Mouse (Mus musculus) megakaryocyte, adult 5-6 weeks (primary cell): ENCODE data around the gene Unc45a. TPM values are rescaled to one million over a fixed set of nuclear protein-coding genes. Genes with fewer than 3 reads are reported as not detected.

Source experiments
- ATAC-seq: 2 replicates; pipeline ENCODE4 v1.8.0; 2016; ENCODE audit warnings: mild to moderate bottlenecking, inconsistent platforms; ENCODE audit not compliant: poor library complexity, severe bottlenecking
- total RNA-seq, 2 experiments: library from RNA; stranded (forward) in 1 of 2; stranded (reverse) in 1 of 2; fragments of 153-499, 151-499 nt in 1 of 2; fragments of 221-1000, 200-1000 nt in 1 of 2; gene quantifications; 2 replicates each; pipeline versions ENCODE4 v1.2.3 to v1.2.4; 2015 to 2017

The Unc45a gene
- total RNA-seq, 2 experiments from 2014 or later = 4.1 to 7.2 TPM

GRCm38 (mm10) chr7:80368635-80369421 is 28.0 kb upstream of the Unc45a start:
- ATAC-seq = peak; percentile 36

GRCm38 (mm10) chr7:80368009-80368408 is 27.2 kb upstream of the Unc45a start:
- ATAC-seq = no peak

GRCm38 (mm10) chr7:80367232-80367631 is 26.4 kb upstream of the Unc45a start:
- no peak for ATAC-seq

- ATAC-seq = no peak
Observed at GRCm38 (mm10) chr7:80365759-80366158, 25.0 kb upstream of the Unc45a start.

- peak; percentile 59 for ATAC-seq
Observed at GRCm38 (mm10) chr7:80360435-80360834, 19.6 kb upstream of the Unc45a start.

GRCm38 (mm10) chr7:80358039-80358438 is 17.2 kb upstream of the Unc45a start:
- ATAC-seq = no peak

- ATAC-seq = no peak
Observed at GRCm38 (mm10) chr7:80357156-80357555, 16.4 kb upstream of the Unc45a start.

GRCm38 (mm10) chr7:80356351-80356750 is 15.5 kb upstream of the Unc45a start:
- no peak for ATAC-seq

- ATAC-seq = no peak
Observed at GRCm38 (mm10) chr7:80352920-80353319, 12.1 kb upstream of the Unc45a start.

GRCm38 (mm10) chr7:80350808-80351207 is 10.0 kb upstream of the Unc45a start:
- ATAC-seq = no peak

GRCm38 (mm10) chr7:80347670-80348586 is 7.1 kb upstream of the Unc45a start:
- no peak for ATAC-seq

GRCm38 (mm10) chr7:80346830-80347229 is 6.0 kb upstream of the Unc45a start:
- no peak for ATAC-seq

GRCm38 (mm10) chr7:80346173-80346572 is 5.4 kb upstream of the Unc45a start:
- ATAC-seq = no peak

GRCm38 (mm10) chr7:80343270-80344018 is 2.6 kb upstream of the Unc45a start:
- no peak; the same call in 1 of the 2 replicates for ATAC-seq

GRCm38 (mm10) chr7:80342858-80343257 is 2.1 kb upstream of the Unc45a start, which contains the start of gene Hddc3:
Gene Hddc3, plus strand, starts transcription at chr7:80343104.
- ATAC-seq = peak; percentile 65

GRCm38 (mm10) chr7:80341793-80342192 is 988 bp upstream of the Unc45a start:
- no peak for ATAC-seq

GRCm38 (mm10) chr7:80339793-80340628 is 794 bp downstream of the Unc45a start:
- ATAC-seq = peak; percentile 85

GRCm38 (mm10) chr7:80339371-80339770 is 1.4 kb downstream of the Unc45a start:
- no peak for ATAC-seq

GRCm38 (mm10) chr7:80336932-80337331 is 3.9 kb downstream of the Unc45a start:
- ATAC-seq = no peak

GRCm38 (mm10) chr7:80334848-80335247 is 6.0 kb downstream of the Unc45a start:
- ATAC-seq = no peak
